Mouse (Mus musculus) right cerebral cortex, postnatal 36 days (tissue): ENCODE measurements around the gene Crnkl1.

ENCODE experiments used
- DNase-seq, 2 experiments: peaks; one replicate each; pipeline ENCODE4 v3.0.0; 2022; ENCODE audit warnings: low spot score in 2 of 2, mixed read lengths in 1 of 2

Gene Crnkl1

DNA sequence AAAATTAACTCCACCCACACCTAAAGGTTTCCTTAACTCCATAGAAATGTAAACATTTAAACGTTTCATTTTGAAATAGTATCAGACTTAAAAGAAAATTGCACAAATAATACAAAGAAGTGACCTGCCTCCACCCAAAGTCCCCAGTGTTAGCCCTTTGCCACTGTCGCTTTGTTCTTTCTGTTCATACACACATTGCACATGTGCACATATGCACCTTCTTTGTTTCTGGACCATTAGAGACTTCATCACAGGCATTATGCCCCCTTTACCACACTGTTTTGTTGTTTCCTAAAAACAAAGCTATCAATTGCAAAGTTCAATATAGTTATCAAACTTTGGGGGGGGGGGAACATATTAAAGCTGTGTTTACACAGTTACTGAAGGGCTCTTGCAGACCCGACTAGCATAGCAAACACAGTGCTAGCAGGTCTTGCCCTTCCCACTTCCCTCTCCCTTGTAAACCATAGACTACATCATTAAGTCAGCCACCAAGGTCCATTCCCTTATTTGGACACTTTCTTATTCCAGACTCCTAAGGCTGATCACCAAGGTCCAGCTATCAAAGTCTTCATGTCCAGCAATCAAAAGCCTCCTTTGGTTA, 59.8 kb downstream of the Crnkl1 start:
- no peak for DNase-seq

DNA sequence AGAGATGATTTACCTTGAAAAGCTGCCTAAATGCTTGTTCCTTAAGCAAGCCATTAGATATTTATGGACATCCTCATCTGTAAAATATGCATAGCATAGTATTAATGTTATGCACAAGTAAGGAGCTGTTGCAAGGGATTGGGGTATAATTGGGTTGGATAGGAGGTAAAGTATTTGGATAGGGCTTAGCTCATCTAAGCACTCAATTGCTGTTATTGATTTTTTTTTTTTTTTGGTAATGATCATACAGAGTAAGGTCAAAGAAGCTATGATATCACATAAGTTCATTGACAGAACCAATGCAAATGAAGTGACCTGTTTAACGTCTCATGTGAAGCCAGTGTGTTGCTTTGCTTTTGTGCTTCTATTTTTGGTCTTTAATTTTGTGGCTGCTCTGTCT, 60.9 kb downstream of the Crnkl1 start:
- DNase-seq = no peak

DNA sequence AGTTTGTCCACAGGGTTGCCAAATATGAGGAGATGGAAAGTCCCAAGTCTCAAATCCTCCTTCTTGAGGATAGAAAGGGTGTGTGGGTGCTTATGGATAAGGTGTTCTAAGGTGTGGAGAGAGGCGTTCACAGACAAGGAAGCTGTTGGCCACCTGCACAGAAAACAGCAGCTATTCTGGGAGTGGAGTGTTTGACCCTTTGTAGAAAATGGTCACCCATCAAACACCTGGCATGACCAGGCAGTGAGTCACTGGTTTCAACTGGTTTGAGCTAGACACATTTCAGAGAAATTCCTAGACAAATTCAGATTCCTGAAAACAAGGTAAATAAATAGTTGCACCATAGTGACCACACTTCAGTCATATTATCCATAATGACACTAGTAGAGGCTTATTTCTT, 62.7 kb downstream of the Crnkl1 start:
- no peak for DNase-seq

DNA sequence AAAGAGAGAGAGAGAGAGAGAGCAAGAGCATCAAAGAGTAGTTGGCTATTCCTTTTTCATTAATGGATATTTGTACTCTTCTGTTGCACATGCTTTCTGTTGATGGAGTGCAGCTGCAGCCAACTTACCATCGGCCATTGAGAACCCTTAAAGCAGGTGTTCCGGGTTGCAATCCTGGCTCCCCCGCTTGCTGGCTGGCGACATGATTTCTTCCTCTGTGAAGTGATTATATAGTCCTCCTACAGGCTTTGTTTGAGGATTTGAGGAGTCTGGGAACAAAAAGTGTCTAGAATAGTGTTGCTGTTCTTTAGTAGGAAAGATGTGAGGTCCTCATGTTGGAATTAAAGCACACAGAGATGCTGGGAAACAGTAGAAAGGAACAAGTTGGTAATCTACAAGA, 63.5 kb downstream of the Crnkl1 start:
- DNase-seq = no peak
